Mouse (Mus musculus) hindbrain, embryonic 10.5 days (tissue): ENCODE data around the gene Alx3. TPM values are rescaled to one million over a fixed set of nuclear protein-coding genes. Genes with fewer than 3 reads are reported as not detected.

Experiments
- DNase-seq: peaks from one replicate; pipeline ENCODE4 v3.0.0-alpha.2; 2017; ENCODE audit warnings: low spot score
- H3K27ac ChIP-seq: fragments of 300-500 bp; sonication (generic); 2 replicates; pipeline ENCODE4 v1.5.1; 2016; ENCODE audit warnings: mild to moderate bottlenecking, moderate library complexity
- H3K27me3 ChIP-seq: fragments of 300-500 bp; sonication (generic); 2 replicates; pipeline ENCODE4 v1.6.1; 2016; ENCODE audit warnings: mild to moderate bottlenecking; ENCODE audit not compliant: poor library complexity, insufficient read depth, severe bottlenecking
- H3K36me3 ChIP-seq: fragments of 300-500 bp; sonication (generic); 2 replicates; pipeline ENCODE4 v1.6.1; 2016; ENCODE audit warnings: mild to moderate bottlenecking, moderate library complexity
- H3K4me1 ChIP-seq: fragments of 300-500 bp; sonication (generic); replicated peaks from 2 replicates; pipeline ENCODE4 v1.6.1; 2016; ENCODE audit warnings: mild to moderate bottlenecking
- H3K4me3 ChIP-seq: fragments of 300-500 bp; sonication (generic); 2 replicates; pipeline ENCODE4 v1.5.1; 2016; ENCODE audit warnings: mild to moderate bottlenecking, moderate library complexity
- H3K9me3 ChIP-seq: fragments of 300-500 bp; sonication (generic); 2 replicates; pipeline ENCODE4 v1.6.1; 2016; ENCODE audit warnings: mild to moderate bottlenecking, moderate library complexity
- WGBS: fragments of 180-500 bp; shearing (Covaris S2); methylation state at CpG from one replicate; pipeline ENCODE4 v1.1.7; 2016; 5-methylcytosine and 5-hydroxymethylcytosine counted together
- polyA plus RNA-seq: library from polyadenylated mRNA; unstranded; fragments of >200 nt; fragmentation: Nextera tagmentation; extraction: Ambion mirVana; gene quantifications from 2 replicates; pipeline ENCODE4 v1.2.1, GENCODE M21; 2016

Gene Alx3
- polyA plus RNA-seq, 1 experiment from 2014 or later = 2.7 TPM

DNA sequence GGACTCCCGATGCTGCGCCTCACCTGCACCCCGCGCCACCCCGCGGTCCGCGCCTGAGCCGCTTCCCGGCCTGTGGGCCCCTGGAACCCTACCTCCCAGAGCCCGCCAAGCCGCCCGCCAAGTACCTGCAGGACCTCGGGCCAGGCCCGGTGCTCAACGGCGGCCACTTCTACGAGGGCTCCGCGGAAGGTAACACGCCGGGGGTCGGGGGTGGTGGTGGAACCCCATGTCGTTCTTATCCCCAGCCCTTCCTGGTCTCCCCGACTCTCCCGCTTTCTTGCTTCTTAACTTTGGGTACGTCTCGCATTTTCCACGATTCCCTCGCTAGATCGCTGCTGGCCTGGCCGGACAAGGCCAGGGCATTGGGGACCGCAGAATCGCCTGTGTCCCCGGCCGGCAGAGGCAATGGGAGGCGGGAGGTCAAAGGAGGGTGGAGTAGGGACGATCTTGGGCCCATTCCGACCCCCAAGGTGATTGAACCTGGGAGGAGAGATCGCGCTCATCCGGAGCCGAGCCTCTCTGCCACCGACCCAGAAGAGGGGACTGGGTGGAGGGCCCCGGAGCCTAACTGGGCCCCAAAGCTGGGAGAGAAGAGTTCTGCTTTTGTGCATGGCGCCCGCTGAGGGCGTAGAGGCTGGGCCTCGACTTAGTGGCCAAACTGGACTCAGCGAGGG lies 570 bp downstream of the Alx3 start:
- Histone ChIP-seq H3K36me3 (no peaks in the 10 kb centered on the region), H3K27ac (peak overlapping the region; percentile 69), H3K27me3 (peaks cover 96% of the 10 kb centered on the region), H3K9me3 (no peaks in the 10 kb centered on the region), H3K4me1 (peaks cover 35% of the 10 kb centered on the region), H3K4me3 (peak overlapping the region; percentile 56)
- WGBS = 1% methylated on average over 50 of the region's 50 CpGs
- DNase-seq = peak; percentile 68

DNA sequence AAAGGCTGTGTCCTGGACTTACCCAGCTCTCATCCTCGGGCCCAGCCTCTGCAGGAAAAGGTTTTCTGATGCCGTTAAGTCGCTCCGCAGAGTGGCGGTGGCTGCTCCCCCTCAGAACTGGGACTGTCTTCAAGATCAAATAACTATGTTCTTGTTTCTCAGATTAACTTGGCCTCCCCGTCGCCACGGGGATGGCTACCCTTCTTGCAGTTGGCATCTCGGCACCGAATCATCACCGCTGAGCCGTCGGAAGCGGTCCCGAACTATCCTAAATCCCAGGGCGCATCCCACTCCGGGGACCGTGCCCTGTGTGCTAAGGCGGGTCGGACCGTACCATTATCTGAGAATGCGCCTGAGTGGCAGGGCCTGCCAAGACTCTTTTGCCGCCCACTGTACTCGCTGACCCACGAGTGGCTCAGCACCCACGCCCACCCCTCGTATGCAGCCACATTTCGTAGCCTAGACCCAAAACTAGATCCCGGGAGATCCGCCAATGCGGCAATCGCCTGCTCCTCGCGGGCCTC lies 1.2 kb downstream of the Alx3 start:
- no peak for DNase-seq
- 1% methylated on average over 34 of the region's 34 CpGs for WGBS
- Histone ChIP-seq H3K27me3 (peaks cover 99% of the 10 kb centered on the region), H3K4me1 (peaks cover 35% of the 10 kb centered on the region), H3K36me3 (no peaks in the 10 kb centered on the region), H3K4me3 (peak overlapping the region; percentile 56), H3K27ac (no peak overlapping the region), H3K9me3 (no peaks in the 10 kb centered on the region)

DNA sequence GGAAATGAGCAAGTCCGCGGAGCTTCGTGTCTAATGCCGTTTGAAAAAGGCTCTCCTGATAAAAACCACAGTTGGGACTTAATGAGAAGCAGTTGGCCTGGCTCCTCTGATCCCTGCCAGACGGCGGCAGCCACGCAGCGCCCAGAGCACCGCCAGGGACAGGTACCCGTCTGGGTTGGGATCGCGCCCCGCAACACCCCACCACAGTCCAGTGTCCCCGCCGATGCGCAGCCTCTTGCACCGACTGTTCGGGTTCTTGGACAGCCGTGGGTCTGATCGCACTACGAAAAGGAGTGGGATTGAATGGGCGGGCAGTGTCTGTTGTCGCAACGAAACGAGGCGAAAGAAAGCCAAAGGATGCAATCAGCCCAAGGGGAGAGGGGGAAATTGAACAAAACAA lies 1.7 kb downstream of the Alx3 start:
- 1% methylated on average over 26 of the region's 26 CpGs for WGBS
- Histone ChIP-seq H3K27me3 (peaks cover 100% of the 10 kb centered on the region), H3K4me3 (peak overlapping the region; percentile 56), H3K9me3 (no peaks in the 10 kb centered on the region), H3K27ac (no peak overlapping the region; the same call in 1 of the 2 replicates), H3K36me3 (no peaks in the 10 kb centered on the region), H3K4me1 (peaks cover 35% of the 10 kb centered on the region)
- peak; percentile 78 for DNase-seq

DNA sequence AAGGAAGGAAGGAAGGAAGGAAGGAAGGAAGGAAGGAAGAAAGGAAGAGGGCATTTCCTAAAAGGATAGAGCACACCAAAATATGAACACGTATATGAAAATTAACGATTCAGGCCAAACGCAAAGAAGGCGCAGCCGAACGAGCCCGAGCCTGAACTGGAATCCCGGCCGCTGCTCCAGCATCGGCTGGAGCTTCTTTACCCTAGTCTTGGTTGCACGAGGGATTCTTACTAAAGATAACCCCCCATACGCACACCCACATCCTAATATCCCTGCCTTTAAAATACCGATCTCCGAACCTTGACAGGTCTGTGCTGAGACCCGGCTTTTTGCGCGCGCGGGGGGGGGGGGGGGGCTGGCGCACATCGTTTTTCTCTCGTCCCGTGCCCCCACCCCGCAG lies 2.3 kb downstream of the Alx3 start:
- peak overlapping the region; percentile 56; the same call in 1 of the 2 replicates for H3K4me3 ChIP-seq
- peaks cover 100% of the 10 kb centered on the region for H3K27me3 ChIP-seq
- no peaks in the 10 kb centered on the region for H3K9me3 ChIP-seq
- under 1% methylated on average over 24 of the region's 24 CpGs for WGBS
- no peak overlapping the region for H3K27ac ChIP-seq
- DNase-seq = no peak
- H3K4me1 ChIP-seq = peaks cover 35% of the 10 kb centered on the region
- H3K36me3 ChIP-seq = no peaks in the 10 kb centered on the region

DNA sequence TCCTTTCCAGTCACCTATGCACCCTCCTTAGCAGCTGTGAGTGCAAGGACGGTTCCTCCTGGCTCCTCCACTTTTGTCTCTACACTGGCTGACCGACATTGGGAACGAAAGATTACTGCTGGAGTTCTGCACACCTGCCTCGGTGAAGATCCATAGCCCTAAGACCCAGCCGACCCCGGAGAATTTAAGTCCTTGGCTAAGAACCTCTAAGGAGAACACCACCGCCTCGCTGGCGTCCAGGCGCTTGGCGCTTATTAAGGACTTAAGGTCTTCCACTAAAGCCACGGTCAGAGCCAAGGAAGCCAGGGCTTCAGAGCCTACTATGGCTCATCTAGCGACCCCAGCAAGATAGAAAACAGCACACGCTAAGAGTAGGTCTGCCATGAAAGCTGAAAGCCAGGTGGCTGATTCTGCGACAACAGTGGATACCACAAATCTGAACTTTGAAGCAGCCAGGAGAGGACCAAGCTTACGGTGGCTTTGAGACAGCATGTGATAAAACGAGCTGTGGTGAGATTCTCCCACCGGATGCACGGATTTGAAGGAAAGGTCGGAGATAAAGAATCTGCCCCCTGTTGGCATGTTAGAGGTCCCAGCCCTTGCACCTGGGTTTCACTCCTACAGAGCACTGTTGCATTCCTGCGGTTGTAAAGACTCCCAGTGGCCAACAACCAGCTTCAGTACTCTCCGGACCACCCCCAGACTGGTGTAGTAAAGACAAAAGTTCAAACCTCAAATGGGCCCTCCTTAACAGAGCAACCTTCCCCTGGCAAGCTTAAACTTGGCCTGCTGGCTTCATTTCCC lies 3.0 kb downstream of the Alx3 start:
- Histone ChIP-seq H3K4me3 (no peak overlapping the region), H3K36me3 (no peaks in the 10 kb centered on the region), H3K9me3 (no peaks in the 10 kb centered on the region), H3K4me1 (peaks cover 35% of the 10 kb centered on the region), H3K27ac (no peak overlapping the region), H3K27me3 (peaks cover 98% of the 10 kb centered on the region)
- peak; percentile 45 for DNase-seq
- WGBS = 3% methylated on average over 22 of the region's 22 CpGs

DNA sequence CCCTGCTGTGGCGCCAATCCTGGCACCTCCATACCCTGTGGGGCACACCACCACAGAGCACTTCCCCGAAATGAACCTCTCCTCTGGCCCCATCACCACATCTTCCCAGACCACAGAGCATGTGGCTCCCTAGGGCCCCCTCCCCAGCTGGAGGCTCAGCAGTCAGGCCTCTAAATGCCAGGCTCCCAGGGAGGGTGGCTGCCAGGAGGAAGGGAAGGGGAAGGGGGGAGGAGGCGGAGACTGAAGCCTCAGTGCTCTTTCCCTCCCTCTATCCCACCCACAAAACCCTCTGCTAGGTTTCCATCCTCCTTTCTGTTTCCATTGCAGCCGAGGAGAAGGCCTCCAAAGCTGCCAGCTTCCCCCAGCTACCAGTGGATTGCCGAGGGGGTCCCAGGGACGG lies 5.3 kb downstream of the Alx3 start:
- H3K4me3 ChIP-seq = no peak overlapping the region
- H3K9me3 ChIP-seq = no peaks in the 10 kb centered on the region
- no peaks in the 10 kb centered on the region for H3K36me3 ChIP-seq
- DNase-seq = no peak
- 48% methylated on average over 6 of the region's 6 CpGs for WGBS
- peaks cover 92% of the 10 kb centered on the region for H3K27me3 ChIP-seq
- peaks cover 26% of the 10 kb centered on the region for H3K4me1 ChIP-seq
- no peak overlapping the region for H3K27ac ChIP-seq

DNA sequence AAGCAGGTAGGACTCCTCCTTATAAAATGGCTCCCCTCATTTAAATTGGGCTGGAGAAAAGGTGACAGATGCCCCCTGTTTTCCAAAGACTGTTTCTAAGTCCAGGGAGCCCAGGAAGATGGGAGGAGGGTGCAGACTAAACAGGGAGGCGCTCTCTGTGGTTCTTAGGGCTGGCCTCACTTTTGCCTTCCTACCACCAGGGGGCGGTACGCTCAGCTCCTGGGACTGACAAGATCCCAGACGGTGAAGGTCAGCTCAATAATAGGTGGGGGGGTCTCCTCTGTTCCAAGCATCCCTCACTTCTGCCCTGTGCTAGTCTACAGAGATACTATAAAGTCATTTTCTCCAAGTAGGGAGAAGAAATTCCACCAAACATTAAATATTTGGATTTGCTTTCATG lies 10.5 kb downstream of the Alx3 start:
- Histone ChIP-seq H3K4me1 (peaks cover 5% of the 10 kb centered on the region; the same call in 1 of the 2 replicates), H3K27me3 (peaks cover 41% of the 10 kb centered on the region), H3K4me3 (no peak overlapping the region), H3K27ac (no peak overlapping the region), H3K9me3 (no peaks in the 10 kb centered on the region), H3K36me3 (no peaks in the 10 kb centered on the region)
- 6% methylated on average over 4 of the region's 4 CpGs for WGBS
- peak; percentile 63 for DNase-seq

DNA sequence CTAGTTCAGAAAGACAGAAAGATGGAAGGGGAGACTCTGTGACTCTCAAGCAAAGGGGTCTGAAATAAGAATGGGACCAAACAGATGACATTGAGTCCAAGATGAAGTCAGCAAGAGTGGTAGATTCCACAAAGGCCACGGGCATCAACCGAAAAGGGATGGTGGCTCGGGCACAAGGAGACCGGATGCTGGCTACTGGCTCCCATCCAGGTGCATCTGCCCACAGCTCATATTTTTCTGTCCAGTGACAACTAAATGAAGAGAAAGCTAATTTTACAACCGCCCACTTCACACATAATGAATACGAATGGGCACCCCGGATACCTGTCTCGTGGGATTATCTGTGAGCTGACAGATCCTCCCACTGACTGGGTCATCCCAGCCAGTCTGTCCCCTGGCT lies 12.4 kb downstream of the Alx3 start:
- 90% methylated on average over 8 of the region's 8 CpGs for WGBS
- no peak overlapping the region for H3K4me3 ChIP-seq

DNA sequence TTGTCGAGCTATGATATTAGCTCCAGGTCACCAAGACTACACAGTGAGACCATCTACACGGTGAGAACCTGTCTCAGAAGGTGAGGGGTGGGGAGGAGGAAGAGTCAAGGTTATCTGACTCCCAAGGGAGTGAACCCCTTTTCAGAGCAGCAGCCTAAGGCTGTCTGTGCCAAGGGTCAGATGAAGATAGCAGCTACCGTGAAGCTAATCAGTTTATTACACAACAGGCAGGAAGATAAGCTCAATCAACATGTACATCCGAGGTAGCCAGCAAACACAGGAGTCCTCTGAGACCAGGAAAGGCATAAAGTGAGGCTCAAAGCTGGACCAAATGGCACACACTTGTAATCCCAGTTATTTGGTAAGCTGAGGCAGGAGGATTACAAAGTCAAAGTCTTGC lies 14.0 kb downstream of the Alx3 start:
- WGBS = 82% methylated on average over 4 of the region's 4 CpGs

More for the DNA sequence above, 12.4 kb downstream of the Alx3 start:
- Histone ChIP-seq H3K36me3 (peaks cover 19% of the 10 kb centered on the region), H3K27ac (no peak overlapping the region), H3K9me3 (no peaks in the 10 kb centered on the region), H3K4me1 (peaks cover 5% of the 10 kb centered on the region; the same call in 1 of the 2 replicates), H3K27me3 (peaks cover 22% of the 10 kb centered on the region)
- no peak for DNase-seq

DNA sequence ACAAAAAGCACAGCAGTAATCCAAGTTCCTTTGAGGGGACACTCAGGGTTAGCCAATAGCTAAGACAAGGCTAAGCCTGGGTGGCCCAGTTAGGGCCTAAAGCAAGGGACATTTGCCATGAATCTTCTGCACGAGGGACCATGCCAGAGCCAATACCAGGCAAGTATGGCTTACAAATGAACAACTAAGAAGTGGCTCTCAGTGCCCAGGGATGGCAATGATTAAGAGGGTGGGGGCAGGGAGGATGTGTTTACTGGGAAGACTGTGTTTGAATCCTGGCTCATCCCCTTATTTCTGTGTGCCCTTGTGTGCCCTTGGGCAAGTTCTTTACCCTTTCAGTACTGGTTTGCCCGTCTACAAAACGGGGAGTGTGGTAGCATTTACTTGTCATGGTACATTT lies 14.5 kb downstream of the Alx3 start:
- Histone ChIP-seq H3K27me3 (peaks cover 9% of the 10 kb centered on the region), H3K4me1 (peaks cover 5% of the 10 kb centered on the region; the same call in 1 of the 2 replicates), H3K9me3 (no peaks in the 10 kb centered on the region), H3K4me3 (no peak overlapping the region), H3K36me3 (peaks cover 40% of the 10 kb centered on the region), H3K27ac (no peak overlapping the region)
- no peak for DNase-seq
- WGBS = 62% methylated on average over 3 of the region's 3 CpGs

More for the DNA sequence above, 14.0 kb downstream of the Alx3 start:
- Histone ChIP-seq H3K4me1 (peaks cover 5% of the 10 kb centered on the region; the same call in 1 of the 2 replicates), H3K4me3 (no peak overlapping the region), H3K36me3 (peaks cover 35% of the 10 kb centered on the region), H3K27ac (no peak overlapping the region), H3K9me3 (no peaks in the 10 kb centered on the region), H3K27me3 (peaks cover 14% of the 10 kb centered on the region)
- no peak for DNase-seq

DNA sequence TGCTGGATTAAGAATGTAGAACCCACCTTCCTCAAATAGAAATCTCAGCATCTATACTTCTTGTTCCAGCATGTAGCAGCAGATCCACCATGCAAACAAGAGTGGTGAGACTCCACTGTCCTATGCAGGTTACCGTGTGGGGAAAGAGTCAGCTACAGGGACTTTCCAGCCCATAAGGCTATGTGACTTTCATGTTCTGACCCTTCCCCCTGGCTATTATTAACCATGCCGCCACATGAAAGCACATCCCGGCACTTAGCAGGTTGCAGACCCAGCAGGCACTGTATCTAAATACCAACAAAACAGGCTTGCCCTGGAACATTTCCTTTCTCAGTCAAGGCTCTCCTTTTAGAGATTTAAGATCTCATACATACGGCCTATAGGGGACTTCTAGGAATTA lies 16.6 kb downstream of the Alx3 start:
- H3K4me3 ChIP-seq = no peak overlapping the region
- no peak for DNase-seq
- WGBS = 75% methylated on average over 4 of the region's 4 CpGs
- no peak overlapping the region for H3K27ac ChIP-seq
- H3K9me3 ChIP-seq = no peaks in the 10 kb centered on the region
- H3K4me1 ChIP-seq = peaks cover 5% of the 10 kb centered on the region; the same call in 1 of the 2 replicates
- peaks cover 60% of the 10 kb centered on the region for H3K36me3 ChIP-seq
- no peaks in the 10 kb centered on the region for H3K27me3 ChIP-seq

DNA sequence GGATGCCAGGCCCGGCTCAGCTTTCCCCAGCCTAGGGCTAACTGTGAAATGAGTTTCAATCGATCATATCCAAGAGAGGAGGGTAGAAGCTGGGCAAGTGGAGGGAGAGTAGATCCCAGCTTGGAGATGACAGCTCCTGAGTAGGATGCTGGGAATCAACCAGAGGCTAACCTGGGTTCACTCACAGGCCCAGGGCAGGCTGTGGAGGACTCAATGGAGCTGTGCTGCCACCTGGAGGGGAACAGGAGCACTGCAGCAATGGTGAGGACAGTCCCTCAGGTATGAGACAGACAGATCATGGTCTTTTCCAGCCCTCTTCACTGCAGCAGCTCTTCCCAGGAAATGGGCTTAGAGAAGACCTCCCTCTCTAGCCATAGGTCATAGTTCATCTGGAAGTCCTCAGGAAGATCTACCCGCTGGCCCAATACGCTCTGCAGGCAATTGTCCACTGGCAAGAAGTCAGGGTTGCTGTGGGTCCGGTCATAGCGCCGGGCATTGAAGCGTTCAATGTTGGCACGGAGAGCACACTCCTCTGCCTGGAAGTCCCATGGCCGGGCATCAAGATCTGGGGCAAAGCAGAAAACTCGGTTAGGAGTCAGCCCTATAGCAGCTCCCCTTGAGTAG lies 18.2 kb downstream of the Alx3 start:
- Histone ChIP-seq H3K4me3 (no peak overlapping the region), H3K36me3 (peaks cover 77% of the 10 kb centered on the region), H3K27me3 (no peaks in the 10 kb centered on the region), H3K4me1 (peaks cover 5% of the 10 kb centered on the region; the same call in 1 of the 2 replicates), H3K27ac (no peak overlapping the region), H3K9me3 (no peaks in the 10 kb centered on the region)
- WGBS = 90% methylated on average over 11 of the region's 11 CpGs
- peak; percentile 68 for DNase-seq
